Mouse (Mus musculus): ENCODE data around the gene Ganab. TPM values are rescaled to one million over a fixed set of nuclear protein-coding genes. Genes with fewer than 3 reads are reported as not detected.
A peak's percentile ranks its signal among the peaks of the same experiment; 100 is the strongest.

Ganab gene
- total RNA-seq, 2 experiments from 2014 or later, result 23.1 to 25.9 TPM

GRCm38 (mm10) chr19:8929224-8930088, 31.6 kb downstream of the Ganab start, which contains the start of the genes Rom1 and Eml3:
Gene Rom1, minus strand, starts transcription at chr19:8929356.
Gene Eml3, plus strand, starts transcription at chr19:8929552.
- DNase-seq, result peak; percentile 92

- DNase-seq, result no peak
Measured at GRCm38 (mm10) chr19:8930117-8930516, 32.2 kb downstream of the Ganab start.

GRCm38 (mm10) chr19:8930771-8931170, 32.9 kb downstream of the Ganab start:
- no peak for DNase-seq

- no peak for DNase-seq
Measured at GRCm38 (mm10) chr19:8936736-8937135, 38.9 kb downstream of the Ganab start.

GRCm38 (mm10) chr19:8940526-8941133, 42.8 kb downstream of the Ganab start:
- no peak for DNase-seq

GRCm38 (mm10) chr19:8941136-8941514, 43.3 kb downstream of the Ganab start:
- no peak for DNase-seq

GRCm38 (mm10) chr19:8941515-8942217, 43.8 kb downstream of the Ganab start, which contains the start of gene Mta2:
Gene Mta2, plus strand, starts transcription at chr19:8941875.
- DNase-seq, result peak; percentile 97

- no peak for DNase-seq
Measured at GRCm38 (mm10) chr19:8942276-8942964, 44.5 kb downstream of the Ganab start.

- DNase-seq, result no peak
Measured at GRCm38 (mm10) chr19:8943047-8943446, 45.2 kb downstream of the Ganab start.

- no peak for DNase-seq
Measured at GRCm38 (mm10) chr19:8944062-8944461, 46.2 kb downstream of the Ganab start.

- peak; percentile 69 for DNase-seq
Measured at GRCm38 (mm10) chr19:8944750-8945149, 46.9 kb downstream of the Ganab start.

GRCm38 (mm10) chr19:8945251-8945650, 47.4 kb downstream of the Ganab start:
- no peak for DNase-seq

- no peak for DNase-seq
Measured at GRCm38 (mm10) chr19:8946929-8947328, 49.1 kb downstream of the Ganab start.

GRCm38 (mm10) chr19:8950190-8950589, 52.3 kb downstream of the Ganab start:
- DNase-seq, result no peak

- no peak for DNase-seq
Measured at GRCm38 (mm10) chr19:8952241-8952640, 54.4 kb downstream of the Ganab start.

- peak; percentile 87 for DNase-seq
Measured at GRCm38 (mm10) chr19:8953135-8954039, 55.5 kb downstream of the Ganab start, which contains the start of gene Tut1. Gene Tut1, plus strand, starts transcription at chr19:8953847.

- DNase-seq, result no peak
Measured at GRCm38 (mm10) chr19:8954171-8954570, 56.3 kb downstream of the Ganab start.

- no peak for DNase-seq
Measured at GRCm38 (mm10) chr19:8962256-8962655, 64.4 kb downstream of the Ganab start.

GRCm38 (mm10) chr19:8965075-8965474, 67.2 kb downstream of the Ganab start:
- no peak for DNase-seq

- DNase-seq, result no peak
Measured at GRCm38 (mm10) chr19:8965771-8966170, 67.9 kb downstream of the Ganab start.

- DNase-seq, result no peak
Measured at GRCm38 (mm10) chr19:8966198-8966589, 68.3 kb downstream of the Ganab start.

All from gastrocnemius, postnatal 25 days (tissue).